Mouse (Mus musculus): ENCODE measurements around the gene Zer1.
A peak's percentile ranks its signal among the peaks of the same experiment; 100 is the strongest.

The Zer1 gene

DNA sequence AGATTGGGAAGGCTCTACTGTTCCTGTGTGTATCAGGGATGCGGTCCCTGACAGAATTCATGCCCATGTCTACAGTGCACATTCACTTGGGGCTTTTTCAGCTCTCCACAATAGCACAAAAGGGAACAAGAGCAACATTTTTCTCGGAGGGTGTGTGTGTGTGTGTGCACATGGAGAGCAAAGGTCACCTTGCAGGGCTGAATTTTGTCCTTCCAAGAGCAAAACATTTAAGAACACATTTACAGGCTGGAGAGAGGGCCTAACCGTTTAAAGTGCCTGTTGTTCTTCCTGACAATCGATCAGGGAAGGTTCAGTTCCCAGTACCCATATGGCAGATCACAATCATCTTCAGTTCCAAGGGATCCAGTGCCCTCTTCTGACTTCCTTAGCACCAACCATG, 5.8 kb upstream of the Zer1 start:
- DNase-seq (ENCODE audit: extremely low spot score, low read depth, low spot score) = no peak

DNA sequence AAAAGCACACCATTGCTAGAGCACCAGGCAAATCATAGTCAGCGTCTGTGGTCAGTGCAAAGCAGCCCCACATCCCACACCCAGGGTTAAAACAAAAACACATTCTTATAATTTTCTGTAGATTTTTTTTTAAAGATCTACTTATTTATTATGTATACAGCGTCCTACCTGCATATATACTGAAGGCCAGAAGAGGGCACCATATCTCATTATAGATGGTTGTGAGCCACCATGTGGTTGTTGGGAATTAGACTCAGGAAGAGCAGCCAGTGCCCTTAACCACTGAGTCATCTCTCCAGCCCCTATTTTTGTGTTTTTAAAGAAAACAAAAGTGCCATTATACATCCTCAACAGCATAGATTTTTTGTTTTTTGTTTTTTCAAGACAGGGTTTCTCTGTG, 4.4 kb upstream of the Zer1 start:
- DNase-seq (ENCODE audit: extremely low spot score, low read depth, low spot score) = no peak

DNA sequence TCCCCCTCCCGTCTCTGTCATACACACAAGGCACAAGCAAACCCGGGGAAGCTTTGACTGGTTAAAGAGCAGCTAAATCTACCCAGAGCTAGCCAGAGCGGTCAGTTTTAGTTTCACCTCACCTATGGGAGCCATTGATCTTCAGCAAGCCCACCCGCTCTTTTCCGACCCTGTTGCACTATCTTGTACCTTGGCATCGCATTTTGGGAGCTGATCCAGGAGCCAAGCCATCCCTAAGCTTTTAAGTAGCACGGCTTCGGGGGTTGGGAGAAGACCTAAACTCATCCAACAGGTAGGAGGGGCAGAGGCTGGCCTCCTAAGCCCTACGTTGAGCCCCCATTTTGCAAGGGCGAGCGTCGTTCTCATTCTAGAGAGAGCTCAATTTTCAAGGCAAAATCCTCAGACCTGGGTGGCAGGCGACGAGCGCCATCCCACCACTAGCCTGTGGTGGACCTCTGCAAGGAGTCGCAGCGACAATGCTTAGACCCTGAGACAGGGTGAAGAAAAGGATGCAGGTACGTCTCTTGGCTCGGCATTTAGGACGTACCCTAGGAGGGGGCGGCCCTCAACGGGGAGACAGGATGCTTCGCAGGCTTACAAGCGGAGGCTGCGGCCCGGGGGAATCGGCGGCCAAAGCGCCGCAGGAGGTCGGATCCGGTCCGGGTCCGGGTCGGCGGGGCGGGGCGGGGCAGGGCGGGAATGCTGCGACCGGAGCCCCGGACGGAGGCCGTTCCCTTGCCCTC, 485 bp downstream of the Zer1 start:
- DNase-seq (ENCODE audit: extremely low spot score, low read depth, low spot score) = no peak

DNA sequence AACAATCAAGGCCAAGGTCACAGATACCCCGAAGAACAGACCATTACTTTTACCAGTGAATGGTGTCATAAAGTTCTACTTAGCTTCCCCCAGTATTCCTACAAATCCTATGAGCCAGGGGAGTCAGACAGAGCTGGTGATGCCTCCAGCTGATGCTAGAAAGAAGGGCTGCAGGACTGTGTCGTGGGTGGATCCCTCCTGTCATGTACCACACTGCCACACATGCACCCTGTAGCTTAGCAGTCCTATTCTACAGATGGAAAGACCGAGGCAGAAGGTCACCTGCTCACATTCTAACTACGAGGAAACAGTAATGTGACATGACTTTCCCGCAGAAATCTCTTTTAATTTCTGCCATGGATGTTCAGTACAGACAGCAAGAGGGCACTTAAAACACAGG, 1.6 kb downstream of the Zer1 start:
- no peak for DNase-seq (ENCODE audit: extremely low spot score, low read depth, low spot score)

DNA sequence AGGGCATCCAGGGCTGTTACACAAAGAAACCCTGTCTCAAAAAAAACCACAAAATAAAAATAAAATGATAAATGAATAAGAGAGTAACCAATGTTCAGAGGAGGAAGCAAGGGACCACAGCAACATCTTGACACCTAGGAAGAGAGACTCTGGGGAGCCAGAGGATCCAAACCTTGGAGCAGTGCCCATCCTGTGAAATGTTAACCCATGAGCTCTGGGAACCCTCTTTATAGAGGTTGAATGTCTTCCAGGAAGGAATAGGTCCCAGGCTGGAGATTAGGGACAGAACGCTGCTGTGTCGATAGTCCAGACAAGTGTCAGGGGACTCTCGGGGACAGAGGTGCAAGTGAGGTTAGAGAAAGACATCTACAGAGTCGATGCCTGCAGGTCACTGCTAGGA, 4.1 kb downstream of the Zer1 start:
- no peak for DNase-seq (ENCODE audit: extremely low spot score, low read depth, low spot score)

DNA sequence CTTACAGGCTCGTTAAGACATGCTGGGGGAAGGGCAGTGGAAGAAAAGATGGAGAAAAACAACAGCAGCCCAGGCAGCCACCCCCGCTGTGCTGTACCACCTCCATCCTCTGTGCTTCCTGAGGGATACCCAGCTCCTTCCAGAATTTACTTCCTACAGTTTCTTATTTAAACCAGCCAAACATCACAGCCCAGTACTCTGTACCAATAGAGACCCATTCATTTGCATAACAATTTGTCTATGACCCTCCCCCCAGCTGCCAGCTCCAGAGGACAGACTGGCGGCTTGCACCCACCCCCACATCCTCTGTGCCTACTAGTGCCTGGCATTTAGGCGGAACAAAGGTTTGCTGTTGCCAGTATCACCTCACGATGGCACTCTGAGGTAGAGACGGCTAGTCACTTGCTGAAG, 4.7 kb downstream of the Zer1 start:
- DNase-seq (ENCODE audit: extremely low spot score, low read depth, low spot score) = no peak

DNA sequence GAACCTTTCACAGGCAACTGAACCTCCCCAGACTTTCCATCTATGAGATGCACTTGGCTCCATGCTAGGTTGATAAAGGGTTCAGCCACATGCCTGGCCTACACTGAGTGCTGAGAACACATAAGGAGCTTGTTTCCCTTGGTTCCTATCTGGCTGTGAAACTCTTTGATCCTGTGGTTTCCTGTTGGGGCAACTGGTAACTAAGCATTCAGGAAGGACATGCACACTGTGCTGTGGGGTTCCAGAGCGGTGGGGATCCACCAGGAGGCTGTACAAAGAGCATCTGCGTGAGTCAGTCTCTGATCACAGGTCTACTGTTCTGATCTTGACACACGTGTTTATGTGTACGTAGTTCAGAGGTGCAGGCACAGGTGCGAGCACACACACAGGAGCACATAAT, 11.8 kb downstream of the Zer1 start:
- DNase-seq (ENCODE audit: extremely low spot score, low read depth, low spot score) = no peak

DNA sequence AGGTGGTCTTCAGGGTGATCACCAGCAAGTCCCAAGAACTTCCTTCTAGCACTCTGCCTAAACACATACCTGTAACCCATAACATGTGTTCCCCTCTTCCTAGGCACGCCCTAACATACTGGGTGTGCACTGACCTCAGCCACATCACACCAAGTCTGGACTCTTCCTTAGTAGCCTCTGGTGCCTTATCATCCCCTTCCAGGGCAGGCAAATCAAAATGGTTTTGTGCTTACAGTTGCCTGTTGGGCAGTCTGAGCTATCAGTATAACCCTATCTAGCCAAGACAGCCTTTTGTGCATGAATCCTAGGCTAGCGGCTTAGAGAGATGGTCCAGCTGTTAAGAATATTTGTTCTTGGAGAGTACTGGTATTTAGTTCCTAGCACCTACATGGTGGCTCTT, 12.9 kb downstream of the Zer1 start:
- no peak for DNase-seq (ENCODE audit: extremely low spot score, low read depth, low spot score)

DNA sequence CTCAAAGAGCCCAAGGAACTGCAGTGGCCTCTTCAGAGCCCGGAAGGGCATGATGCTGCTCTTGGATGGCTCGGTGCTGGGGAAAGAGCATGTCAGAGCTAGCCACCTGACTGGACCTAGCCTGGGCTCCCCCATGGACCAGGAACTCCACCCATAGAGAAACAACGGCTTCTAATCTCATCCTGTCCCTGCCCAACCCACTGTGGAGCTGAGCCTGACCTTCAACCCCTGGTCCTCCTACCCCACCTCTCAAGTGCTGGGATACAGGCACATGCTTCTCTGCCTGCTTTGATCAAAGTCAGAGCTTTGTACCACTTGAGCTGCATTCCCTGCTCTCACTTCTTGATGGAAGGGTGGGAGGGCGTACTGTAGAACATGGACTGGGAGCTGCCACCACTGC, 16.1 kb downstream of the Zer1 start:
- no peak for DNase-seq (ENCODE audit: extremely low spot score, low read depth, low spot score)

DNA sequence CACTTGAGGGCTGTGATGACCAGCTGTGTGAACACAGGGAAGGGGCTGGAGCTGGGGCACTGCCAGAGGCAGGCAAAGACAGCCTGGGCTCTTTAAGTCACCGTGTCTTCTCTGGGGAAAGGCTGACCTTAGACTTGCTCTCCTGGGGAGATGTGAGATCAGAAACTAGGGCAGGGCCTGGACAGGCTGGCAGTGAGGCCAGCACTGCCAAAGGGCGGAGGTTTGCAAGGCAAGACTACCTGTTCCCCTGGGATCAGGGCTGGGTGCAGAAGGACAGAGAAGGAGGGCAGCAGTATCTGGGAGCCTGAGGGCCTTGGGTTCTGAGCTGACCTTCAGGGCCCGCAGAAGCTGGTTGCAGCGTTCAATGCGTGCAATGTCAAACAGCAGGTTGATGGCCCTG, 16.7 kb downstream of the Zer1 start:
- no peak for DNase-seq (ENCODE audit: extremely low spot score, low read depth, low spot score)

DNA sequence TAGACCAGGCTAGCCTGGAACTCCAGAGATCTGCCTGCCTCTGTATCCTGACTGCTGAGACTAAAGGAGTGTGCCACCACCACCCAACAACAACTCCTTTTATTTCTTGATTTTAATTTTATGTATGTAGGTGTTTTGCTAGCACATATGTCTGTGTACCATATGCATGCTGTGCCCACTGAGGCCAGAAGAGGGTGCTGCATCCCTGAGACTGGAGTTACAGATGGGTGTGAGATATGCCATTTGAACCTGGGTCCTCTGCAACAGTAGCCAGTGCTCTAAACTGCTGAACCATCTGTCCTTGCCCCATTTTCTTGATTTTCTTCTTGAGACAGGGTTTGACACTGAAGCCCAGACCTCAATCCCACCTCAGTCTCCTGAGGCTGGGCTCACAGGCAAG, 18.0 kb downstream of the Zer1 start:
- DNase-seq (ENCODE audit: extremely low spot score, low read depth, low spot score) = no peak

DNA sequence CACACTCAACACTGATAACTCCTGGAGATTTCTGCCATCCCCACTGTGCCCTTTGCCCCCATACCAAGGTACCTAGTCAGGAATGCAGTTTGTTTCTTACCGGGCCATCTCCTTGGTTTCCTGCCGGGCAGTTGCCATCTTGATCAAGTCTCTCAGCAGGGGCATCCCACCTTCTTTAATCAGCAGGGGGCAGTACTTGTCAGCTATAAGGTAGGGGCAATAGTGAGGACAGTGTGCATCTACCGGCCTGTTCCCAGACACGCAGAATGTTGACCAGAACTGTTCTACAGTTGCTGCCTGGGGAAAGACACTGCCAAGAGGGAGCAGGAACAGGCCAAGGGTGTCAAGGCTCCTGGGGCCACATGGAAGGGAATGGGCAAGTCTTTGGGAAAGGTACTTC, 24.2 kb downstream of the Zer1 start:
- no peak for DNase-seq (ENCODE audit: extremely low spot score, low read depth, low spot score)

DNA sequence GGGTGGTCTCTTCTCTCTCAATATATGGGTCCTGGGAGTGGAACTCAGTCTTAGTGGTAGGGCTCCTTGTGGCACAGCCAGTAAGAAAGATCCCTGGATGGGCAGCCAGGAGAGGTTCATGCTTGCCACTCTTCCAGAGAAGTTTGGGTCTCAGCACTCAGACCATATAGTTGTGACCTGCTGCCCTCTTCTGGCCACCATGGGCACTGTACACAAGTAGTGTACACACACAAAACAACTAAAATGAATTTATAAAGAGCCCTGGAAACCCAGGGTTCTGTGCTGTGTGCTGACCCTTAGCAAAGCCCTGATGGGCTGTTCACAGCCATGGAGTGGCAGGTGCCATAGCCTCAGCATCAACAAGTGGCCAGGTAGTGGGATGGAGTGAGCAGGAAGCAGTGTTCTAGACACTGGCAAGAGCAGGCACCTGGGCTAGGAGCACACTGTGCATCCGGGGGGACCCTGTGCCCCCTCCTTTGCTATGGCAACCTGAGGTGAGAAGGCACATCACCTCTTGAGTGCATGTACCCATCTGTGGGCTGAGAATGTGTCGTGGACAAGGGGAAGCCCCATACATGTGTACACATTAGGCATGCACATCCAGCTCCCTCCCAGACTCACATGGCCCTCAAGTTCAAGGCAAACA, 28.4 kb downstream of the Zer1 start:
- DNase-seq (ENCODE audit: extremely low spot score, low read depth, low spot score) = no peak

DNA sequence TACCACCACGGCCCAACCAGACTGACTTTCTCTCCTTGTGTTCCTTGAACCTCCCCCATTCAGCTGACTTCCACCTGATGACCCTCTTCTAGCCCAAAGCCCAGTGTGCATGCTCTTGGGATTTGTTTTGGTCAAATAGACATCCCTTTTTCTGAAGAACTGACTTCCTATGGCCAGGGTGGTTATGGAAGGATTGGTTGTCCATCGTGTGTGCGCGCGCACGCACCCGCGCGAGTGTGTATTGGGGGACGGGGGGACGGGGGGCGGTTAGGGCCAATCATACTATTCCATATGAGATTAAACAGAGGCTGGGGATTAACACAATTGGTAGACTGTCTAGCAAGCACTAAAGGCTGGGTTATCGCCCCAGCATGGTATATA, 30.2 kb downstream of the Zer1 start:
- DNase-seq (ENCODE audit: extremely low spot score, low read depth, low spot score) = no peak

DNA sequence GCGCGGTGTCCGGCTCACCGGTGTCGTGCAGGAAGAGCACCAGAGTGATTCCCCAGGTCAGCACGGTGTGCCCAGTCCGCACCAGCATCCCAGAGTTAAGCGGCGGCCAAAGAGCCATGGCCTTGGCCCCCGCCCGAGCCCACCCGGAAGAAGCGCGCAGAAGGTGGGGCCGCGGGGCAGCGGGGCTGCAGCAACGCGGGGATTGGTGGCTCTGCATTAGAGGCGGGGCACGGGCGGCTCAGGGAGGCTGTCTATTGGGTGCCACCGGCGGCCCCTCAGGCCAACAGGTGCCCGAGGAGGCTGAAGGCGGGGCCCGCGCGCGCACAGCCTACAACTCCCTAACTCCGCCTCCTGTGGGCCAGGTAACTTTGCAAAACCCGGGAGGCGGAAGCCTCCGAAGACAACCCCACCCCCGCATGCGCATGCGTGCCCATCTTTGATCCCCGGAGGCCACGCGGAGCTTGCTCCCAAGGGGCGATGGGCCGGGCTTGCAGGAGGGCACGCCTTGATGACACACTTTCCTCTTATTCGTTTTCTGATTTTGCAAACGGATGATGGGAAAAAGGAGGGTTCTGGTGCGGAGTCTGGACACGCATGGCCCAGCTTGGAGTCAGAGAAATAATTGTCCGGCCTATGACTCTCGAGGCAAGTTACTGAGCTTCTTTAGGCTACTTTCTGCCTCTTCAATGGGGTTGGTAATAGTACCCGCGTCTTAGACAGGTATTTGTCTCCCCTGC, 30.7 kb downstream of the Zer1 start, which contains the start of gene Zdhhc12:
Zdhhc12 (minus strand) TSS at position 178 of the 737 bp plus-strand sequence.
- peak; percentile 89 for DNase-seq (ENCODE audit: extremely low spot score, low read depth, low spot score)

DNA sequence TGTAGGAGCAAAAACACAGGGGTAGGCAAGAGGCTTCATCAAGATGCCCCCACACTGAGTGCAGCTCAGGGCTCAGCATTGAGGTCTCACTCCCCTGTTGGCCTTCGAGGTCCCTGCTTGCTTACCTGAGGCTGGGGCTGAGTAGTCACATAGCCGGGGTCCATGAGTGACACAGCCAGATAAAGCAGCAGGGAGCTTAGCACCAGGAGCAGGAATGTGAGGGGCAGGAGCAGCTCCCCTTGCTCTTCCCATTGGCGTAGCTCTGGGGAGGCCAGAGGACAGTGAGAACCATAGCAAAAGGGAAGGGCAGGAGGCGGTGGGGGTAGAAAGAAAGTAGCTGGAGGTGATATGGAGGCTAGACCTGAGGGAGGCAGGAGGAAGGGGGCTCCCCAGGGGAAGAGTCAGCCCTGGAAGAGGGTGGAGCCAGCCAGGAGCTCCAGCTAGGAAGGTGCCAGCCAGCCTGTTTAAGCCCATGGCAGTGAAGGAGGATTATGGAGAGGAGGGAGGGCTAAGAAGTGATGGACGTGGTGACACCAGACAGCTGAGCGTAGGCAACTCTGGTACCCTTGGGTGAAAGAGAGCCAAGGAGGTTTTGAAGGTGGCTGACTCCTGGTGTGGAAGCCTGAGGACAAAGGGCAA, 32.0 kb downstream of the Zer1 start:
- DNase-seq (ENCODE audit: extremely low spot score, low read depth, low spot score) = no peak

DNA sequence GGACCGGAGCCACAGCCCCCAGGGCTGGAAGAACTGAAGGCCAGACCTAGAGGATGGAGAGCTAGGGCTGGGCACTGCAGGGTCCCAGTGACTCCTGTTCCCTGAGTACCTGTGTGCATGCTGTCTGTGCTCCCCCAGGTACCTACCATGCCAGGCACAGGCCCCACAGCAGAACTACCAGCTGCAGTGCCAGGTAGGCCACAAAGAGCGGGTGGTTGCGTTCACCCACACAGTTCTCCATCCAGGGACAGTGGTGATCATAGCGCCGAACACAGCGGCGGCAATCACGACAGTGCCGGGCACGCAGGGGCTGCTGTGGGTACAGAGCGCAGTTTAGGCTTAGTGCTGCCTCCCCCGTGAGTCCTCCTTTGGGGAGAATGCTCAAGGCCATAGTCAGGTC, 32.9 kb downstream of the Zer1 start:
- no peak for DNase-seq (ENCODE audit: extremely low spot score, low read depth, low spot score)

DNA sequence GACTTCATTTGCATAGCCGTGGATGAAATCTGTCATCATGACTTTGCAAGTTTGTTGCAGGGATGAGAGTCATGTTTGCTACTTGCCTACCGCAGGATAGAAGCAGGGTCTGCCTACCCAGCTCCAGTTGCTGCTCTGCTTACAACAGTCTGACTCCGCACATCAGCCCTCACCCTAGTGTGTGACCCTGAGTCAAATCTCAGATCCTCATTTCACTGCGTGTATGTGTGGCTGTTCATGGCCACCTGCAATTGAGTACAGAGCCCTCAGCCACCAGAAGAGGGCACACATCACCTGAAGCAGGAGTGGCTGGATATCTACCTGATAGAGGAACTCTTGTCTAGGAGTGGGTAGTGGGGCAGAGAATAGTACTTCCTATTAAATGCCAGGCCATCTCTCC, 37.1 kb downstream of the Zer1 start:
- no peak for DNase-seq (ENCODE audit: extremely low spot score, low read depth, low spot score)

DNA sequence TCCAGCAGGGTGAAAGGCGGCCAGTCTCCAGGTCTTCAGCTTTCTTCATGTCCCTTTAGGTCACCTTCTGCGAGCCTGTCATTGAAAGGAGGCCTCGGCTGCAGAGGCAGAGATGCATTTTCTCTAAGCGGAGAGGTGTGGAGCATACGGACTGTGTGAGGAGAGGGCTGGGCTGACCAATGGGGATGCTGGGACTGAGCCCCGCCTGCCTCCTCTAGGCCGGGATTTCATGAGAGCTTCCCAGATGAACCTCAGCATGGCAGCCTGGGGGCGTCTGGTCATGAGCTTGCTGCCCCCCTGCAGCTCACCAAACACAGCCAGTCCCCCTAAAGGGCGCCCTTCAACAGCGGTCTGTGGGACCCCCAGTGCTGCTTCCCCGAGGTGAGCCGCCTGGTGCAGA, 39.8 kb downstream of the Zer1 start:
- DNase-seq (ENCODE audit: extremely low spot score, low read depth, low spot score) = no peak

DNA sequence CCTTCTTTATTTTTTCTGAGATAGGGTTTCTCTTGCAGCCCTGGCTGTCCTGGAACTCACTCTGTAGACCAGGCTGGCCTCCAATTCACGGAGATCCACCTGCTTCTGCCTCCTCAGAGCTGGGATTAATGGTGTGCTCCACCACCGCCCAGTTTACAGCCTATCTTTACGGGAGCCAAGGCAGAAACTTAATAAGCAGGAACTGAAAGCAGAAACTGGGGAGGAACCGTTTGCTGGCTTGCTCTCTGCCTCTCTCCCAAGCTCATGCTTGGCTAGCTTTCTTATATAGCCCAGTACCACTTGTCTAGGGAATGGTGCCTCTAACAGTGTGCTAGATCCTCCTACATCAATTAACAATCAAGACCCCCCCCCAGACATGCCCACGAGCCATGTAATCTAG, 40.3 kb downstream of the Zer1 start:
- DNase-seq (ENCODE audit: extremely low spot score, low read depth, low spot score) = no peak

DNA sequence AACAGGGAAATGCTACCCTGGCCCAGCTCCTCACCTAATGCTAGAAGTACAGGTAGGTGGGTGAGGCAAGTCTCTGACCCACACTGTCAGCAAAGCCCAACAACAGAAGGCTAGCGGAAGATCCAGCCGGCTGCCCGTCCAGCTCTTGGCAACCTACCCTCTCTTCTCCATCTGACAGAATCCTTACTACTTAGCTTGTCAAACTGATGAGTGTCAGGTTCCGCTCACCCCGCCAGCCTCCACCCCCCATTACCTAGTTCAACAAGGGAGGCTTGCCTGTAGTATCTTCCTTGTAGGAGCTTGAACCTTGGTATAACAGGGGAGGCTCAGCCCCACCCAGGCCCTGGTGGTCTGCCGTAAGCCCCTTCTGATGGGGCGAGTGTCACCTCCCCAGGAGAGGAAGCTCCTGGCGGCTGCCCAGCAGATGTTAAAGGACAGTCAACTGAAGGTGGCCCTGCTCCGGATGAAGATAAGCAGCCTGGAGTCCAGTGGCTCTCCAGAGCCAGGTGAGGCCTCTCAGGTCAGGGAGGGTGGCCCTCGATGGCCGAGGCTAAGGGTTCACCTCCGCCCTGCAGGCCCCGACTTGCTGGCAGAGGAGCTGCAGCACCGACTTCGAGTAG, 44.1 kb downstream of the Zer1 start:
- DNase-seq (ENCODE audit: extremely low spot score, low read depth, low spot score) = no peak
